Mouse (Mus musculus) heart, adult 9 months (tissue): ENCODE measurements at regions not wholly inside any gene's neighbourhood (a gene's known extent, or its start where the extent isn't known, plus 50 kb on each side); places are given as distances from the start of the nearest gene placed in this dataset.

Source experiments
- DNase-seq, 2 experiments: peaks; one replicate each; pipeline ENCODE4 v3.0.0; 2022; ENCODE audit warnings: low spot score in 2 of 2

- no peak for DNase-seq
These were observed 59.1 kb downstream of the Klf6 start for GRCm38 (mm10) chr13:5920422-5920821.

- no peak for DNase-seq
These were observed 70.2 kb downstream of the Klf6 start for GRCm38 (mm10) chr13:5931433-5931832.

- DNase-seq, result peak; percentile 8 to 40
These were observed 76.2 kb downstream of the Klf6 start for GRCm38 (mm10) chr13:5937436-5937835.

DNA sequence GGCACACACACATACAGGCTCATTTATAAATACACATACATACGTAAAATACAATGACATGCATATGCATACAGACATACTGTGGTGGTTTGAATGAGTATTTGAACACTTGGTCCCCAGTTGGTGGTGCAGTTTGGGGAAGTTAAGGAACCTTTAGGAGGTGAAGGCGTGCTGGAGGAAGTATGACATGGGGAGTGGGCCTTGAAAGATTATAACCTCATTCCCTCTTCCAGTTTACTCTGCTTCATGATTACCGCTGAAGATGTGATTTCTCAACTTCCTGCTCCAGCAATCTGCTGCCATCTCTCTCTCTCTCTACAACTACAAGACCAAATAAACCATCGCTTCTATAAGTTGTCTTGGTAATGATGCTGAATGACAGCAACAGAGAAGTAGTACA lies 76.7 kb downstream of the Klf6 start:
- DNase-seq, result no peak

- no peak for DNase-seq
These were observed 78.1 kb downstream of the Klf6 start for GRCm38 (mm10) chr13:5939368-5939767.

GRCm38 (mm10) chr13:5952863-5953262 lies 91.6 kb downstream of the Klf6 start:
- DNase-seq, result no peak

- peak in 1 of 2 experiments; percentile 28 for DNase-seq
These were observed 93.8 kb downstream of the Klf6 start for GRCm38 (mm10) chr13:5955121-5955520.

DNA sequence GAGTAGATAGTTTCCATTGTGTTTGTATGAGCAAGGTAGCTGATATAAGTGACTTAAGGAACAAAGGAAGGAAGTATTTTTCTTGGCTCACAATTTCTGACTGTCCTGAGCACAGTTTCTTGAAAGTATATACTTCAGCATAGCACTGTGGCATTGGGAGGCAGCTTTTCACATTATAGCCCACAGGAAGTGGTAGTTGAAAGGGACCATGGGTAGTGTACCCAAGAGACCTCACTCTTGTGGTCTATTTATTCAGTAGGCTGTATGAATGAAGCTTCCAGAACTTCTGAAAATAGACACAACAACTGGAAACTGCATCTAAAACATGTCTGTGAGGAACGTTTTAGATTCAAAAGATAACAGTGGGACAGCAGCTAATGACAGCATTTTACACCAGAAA lies 94.9 kb downstream of the Klf6 start:
- peak in 1 of 2 experiments; percentile 4 for DNase-seq

DNA sequence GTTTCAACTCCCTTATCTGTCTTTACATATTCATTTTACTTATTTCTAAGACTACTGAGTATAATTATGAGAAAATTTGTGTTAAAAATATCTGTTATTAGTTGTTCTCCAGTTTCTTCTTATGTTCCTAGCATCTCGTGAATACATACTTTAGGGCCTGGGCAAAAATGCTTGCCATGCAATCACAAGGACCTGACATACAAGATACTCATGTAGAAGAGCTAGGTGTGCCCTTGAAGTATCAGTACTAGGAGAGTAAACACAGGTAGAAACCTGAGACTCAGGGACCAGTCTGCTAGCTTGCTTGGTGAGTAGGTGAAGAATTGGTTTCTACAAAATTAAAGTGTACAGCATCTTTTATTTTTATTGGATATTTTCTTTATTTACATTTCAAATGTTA lies 101.7 kb downstream of the Klf6 start:
- DNase-seq, result no peak

- no peak for DNase-seq
These were observed 103.3 kb downstream of the Klf6 start for GRCm38 (mm10) chr13:5964626-5965025.

GRCm38 (mm10) chr13:5978615-5979014 lies 117.3 kb downstream of the Klf6 start:
- DNase-seq, result no peak

GRCm38 (mm10) chr13:5987491-5987890 lies 126.2 kb downstream of the Klf6 start:
- no peak for DNase-seq

DNA sequence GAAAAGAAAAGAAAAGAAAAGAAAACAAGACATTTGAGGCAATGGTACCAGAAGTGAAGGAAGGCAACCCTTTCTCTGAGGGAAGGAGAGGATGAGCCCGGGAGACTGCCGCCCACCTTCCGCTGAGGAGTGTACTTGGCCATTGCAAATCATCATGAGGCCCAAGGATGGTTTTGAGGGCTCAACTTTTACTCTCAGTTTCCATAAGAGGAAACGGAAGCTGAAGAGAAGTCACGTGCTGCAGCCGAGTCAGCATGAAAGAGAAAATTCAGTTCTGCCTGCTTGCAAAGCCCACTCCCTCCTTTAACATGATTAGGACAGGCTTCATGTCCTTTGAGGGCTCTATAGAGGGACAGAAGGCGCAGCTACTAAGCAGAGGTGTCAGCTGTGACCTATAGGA lies 127.1 kb downstream of the Klf6 start:
- DNase-seq, result no peak

GRCm38 (mm10) chr13:6000559-6001217 lies 139.4 kb downstream of the Klf6 start:
- no peak for DNase-seq

DNA sequence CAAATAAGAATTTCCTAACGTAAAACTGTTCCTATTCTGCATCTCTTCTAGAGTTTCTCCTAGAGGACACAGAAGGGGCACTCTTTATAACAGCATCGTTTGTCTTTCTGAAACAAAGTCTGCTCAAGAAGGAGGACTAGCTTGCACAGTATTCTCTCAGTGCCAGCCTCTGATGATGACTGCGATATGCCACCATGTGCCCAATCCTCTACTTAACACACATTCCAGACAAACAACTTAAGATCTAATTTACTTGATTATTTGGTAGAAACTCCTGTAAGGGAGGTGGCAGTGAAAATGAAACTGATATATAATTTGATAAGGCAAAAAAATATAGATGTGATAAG lies 139.9 kb downstream of the Klf6 start:
- DNase-seq, result no peak

DNA sequence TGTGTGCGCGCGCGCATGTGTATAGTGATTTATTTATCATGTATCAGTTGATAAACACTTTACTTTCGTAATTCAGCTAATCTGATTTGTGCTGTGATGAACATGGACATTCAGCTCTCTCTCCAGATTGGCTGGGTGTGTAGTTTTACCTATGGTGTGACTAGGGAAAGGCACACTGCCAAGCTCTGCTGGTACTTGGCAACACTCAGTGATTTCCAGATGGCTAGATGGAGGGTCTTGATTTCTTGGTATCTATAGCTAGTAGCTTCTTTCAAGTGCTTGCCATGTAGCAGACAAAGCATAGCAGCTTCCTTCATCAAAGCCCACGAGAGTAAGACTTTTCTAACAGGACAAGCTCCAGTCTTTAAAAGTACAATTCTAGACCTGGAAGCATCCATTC lies 144.6 kb downstream of the Klf6 start:
- DNase-seq, result no peak

GRCm38 (mm10) chr13:6009671-6010070 lies 148.4 kb downstream of the Klf6 start:
- DNase-seq, result no peak

- DNase-seq, result no peak
These were observed 165.9 kb downstream of the Klf6 start for GRCm38 (mm10) chr13:6027207-6027606.

- DNase-seq, result no peak
These were observed 167.6 kb downstream of the Klf6 start for GRCm38 (mm10) chr13:6028878-6029277.

DNA sequence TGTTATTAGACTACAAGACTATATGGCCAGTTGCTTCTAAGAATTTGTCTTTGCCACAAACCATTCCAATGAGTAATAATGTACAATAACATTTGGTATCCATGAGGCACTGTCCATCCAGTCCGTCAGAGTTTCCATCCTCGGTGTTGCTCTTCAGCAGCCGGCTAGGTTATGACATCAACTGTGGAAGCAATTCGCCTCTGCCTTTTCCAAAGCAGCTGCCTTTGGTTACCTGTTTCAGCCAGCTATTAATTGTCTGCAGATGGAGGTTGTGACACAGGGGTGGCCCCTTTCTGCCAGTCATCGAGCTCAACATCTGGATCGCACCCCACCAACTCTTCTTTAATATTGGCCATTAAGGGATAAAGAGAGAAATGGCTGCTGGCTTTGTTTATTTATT lies 168.2 kb downstream of the Klf6 start:
- no peak for DNase-seq

GRCm38 (mm10) chr13:6030128-6030527 lies 168.8 kb downstream of the Klf6 start:
- DNase-seq, result no peak

DNA sequence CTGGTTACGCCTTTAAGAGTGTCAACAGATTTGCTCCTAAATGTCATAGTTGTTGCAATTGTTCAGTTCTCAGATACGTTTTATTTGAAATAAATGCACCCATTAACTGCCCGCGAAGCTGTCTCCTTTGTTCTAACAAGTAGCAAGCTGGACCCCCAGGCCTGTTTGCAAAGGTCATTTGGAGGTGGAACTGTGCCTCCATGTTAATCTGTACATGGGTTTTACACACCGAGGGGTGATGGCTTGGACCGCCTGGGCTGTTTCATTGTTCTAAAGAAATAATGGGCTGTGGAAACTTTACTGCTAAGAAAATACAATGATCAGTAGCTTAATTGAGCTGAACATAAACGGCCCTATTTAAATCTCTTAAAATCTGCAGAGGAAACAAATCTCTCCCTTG lies 178.8 kb downstream of the Klf6 start:
- DNase-seq, result no peak

- DNase-seq, result no peak
These were observed 179.4 kb downstream of the Klf6 start for GRCm38 (mm10) chr13:6040663-6041062.

GRCm38 (mm10) chr13:6042495-6042894 lies 181.2 kb downstream of the Klf6 start:
- DNase-seq, result peak; percentile 10 to 40
